Mouse (Mus musculus): ENCODE results near the gene Syt6. TPM values are rescaled to one million over a fixed set of nuclear protein-coding genes. Genes with fewer than 3 reads are reported as not detected.

Syt6 gene
- 11.2 and 12.8 TPM in 2 replicates for polyA plus RNA-seq (2012; rRNA removed)

GRCm38 (mm10) chr3:103575156-103575892, at the start of gene Syt6:
Syt6 (plus strand) TSS chr3:103575231.

GRCm38 (mm10) chr3:103645968-103646367, 70.9 kb downstream of the Syt6 start, which contains the start of gene Atg4a-ps:
Atg4a-ps (minus strand) TSS chr3:103646068.

Other genes with a start within 250 kb of the Syt6 start
- gene Atg4a-ps, start 70.8 kb downstream of the Syt6 start, polyA plus RNA-seq (2012; rRNA removed) = 0.06 and 0.09 TPM in 2 replicates
- gene Olfml3, start 162.8 kb downstream of the Syt6 start, polyA plus RNA-seq (2012; rRNA removed) = 6.5 and 12.7 TPM in 2 replicates
- gene Gm10964, start 164.1 kb downstream of the Syt6 start, polyA plus RNA-seq (2012; rRNA removed) = not detected in 2 replicates
- 31.4 and 32.7 TPM in 2 replicates for gene Hipk1, start 216.3 kb downstream of the Syt6 start, polyA plus RNA-seq (2012; rRNA removed)
- 10.8 and 11.3 TPM in 2 replicates for gene Dclre1b, start 234.2 kb downstream of the Syt6 start, polyA plus RNA-seq (2012; rRNA removed)
- 26.0 and 26.8 TPM in 2 replicates for gene Ap4b1, start 234.3 kb downstream of the Syt6 start, polyA plus RNA-seq (2012; rRNA removed)
- gene Gm43064, start 234.3 kb downstream of the Syt6 start, polyA plus RNA-seq (2012; rRNA removed) = 0.20 and 0.38 TPM in 2 replicates